Mouse (Mus musculus) brain, embryonic 14.5 days (tissue): ENCODE results near the gene Fam169b. TPM values are rescaled to one million over a fixed set of nuclear protein-coding genes. Genes with fewer than 3 reads are reported as not detected.

Experiments
- DNase-seq: peaks from one replicate; pipeline ENCODE4 v3.0.0-alpha.2; 2011; ENCODE audit warnings: low read depth
- CTCF ChIP-seq: fragments of 200-500 bp; IDR thresholded peaks from 2 replicates; pipeline ENCODE4 v1.5.1; 2012; ENCODE audit warnings: inconsistent platforms, mild to moderate bottlenecking, moderate library complexity, borderline replicate concordance; ENCODE audit not compliant: insufficient read depth, insufficient read length; ENCODE audit errors: extremely low read depth
- POLR2A ChIP-seq: fragments of 200-500 bp; IDR thresholded peaks from 2 replicates; pipeline ENCODE4 v1.6.1; 2012; ENCODE audit warnings: mild to moderate bottlenecking, inconsistent platforms, borderline replicate concordance; ENCODE audit not compliant: poor library complexity, insufficient read depth, insufficient read length, severe bottlenecking; ENCODE audit errors: extremely low read depth
- polyA plus RNA-seq: library from polyadenylated mRNA; depleted of rRNA; stranded (reverse); fragments of >200 nt; gene quantifications from 2 replicates; pipeline ENCODE4 v1.2.3, GENCODE M21; 2012

Gene Fam169b
- polyA plus RNA-seq, 1 experiment, result 0.10 TPM

- DNase-seq, result no peak
- no peak for TF ChIP-seq POLR2A
- no peak for TF ChIP-seq CTCF
Measured at GRCm38 (mm10) chr7:68293997-68294789, 20.6 kb downstream of the Fam169b start.

DNA sequence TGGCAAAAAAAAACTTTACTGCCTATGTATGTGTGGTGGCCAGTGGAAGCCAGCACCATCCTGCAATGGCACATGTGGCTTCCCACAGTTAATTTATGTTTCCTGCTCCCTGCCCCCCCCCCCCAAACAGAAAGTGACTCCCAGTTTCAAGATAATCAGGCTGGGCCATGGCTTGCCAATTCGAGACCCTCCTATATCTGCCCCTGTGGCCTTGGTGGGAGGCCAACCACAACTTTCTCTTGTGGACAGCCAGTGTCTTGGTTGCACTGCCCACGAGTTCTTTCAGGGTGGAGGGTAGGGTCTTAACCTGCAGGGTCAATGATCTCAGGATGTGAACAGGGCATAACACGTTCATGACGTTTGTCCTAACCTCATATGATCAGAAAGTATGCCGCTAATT lies 22.8 kb downstream of the Fam169b start:
- TF ChIP-seq CTCF (no peak), POLR2A (no peak)
- no peak for DNase-seq

DNA sequence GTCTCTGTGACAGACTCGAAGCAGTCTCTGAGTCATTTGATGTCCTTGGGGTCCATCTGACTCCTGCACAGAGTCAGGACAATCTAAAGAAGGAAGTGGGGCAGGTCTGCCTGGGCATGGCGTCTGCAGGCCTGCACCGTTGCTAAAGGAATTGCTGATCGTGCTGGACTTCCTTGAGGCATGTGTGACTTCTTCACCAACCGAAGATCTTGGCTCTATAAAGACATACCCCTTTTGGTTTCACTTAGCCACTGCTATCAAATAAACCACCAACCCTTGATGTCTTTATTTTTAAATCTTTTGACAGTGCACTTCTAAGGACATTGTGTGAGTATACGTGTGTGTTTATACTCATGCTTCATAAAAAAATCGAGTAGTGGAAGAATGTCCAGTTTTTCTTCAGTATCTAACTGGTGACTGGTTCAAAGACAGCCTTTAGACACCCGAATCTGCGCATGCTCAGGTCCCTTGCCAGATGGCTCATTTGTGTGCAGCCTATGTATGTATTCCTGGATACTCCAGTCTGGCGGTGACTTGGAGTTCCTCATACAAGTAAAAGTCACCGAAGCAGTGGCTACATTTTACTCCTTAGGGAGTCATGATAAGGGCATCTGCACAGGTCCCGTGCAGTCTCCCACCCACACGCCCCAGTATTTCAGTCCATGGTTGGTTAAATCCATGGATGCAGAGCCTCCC lies 24.9 kb downstream of the Fam169b start:
- DNase-seq, result no peak
- TF ChIP-seq CTCF (no peak), POLR2A (no peak)

DNA sequence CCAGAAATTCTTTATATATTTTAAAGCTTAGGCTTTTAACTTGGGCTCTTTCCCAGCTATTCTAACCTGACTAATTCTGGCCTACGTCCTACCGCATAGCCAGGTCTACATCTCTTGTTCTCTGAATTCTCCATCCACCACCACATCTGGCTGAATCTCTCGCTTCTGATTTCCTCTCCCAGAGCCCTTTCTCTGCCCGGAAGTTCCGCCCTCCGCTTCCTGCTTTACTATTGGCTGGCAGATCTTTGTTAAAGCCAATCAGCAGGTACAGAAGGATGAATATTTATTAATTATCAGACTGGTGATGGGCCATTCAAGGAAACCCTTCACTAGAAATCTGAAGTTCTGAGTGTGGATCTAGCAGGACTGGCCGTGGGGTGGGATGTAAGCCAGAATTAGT lies 27.5 kb downstream of the Fam169b start:
- TF ChIP-seq POLR2A, result no peak
- no peak for TF ChIP-seq CTCF
- DNase-seq, result no peak

DNA sequence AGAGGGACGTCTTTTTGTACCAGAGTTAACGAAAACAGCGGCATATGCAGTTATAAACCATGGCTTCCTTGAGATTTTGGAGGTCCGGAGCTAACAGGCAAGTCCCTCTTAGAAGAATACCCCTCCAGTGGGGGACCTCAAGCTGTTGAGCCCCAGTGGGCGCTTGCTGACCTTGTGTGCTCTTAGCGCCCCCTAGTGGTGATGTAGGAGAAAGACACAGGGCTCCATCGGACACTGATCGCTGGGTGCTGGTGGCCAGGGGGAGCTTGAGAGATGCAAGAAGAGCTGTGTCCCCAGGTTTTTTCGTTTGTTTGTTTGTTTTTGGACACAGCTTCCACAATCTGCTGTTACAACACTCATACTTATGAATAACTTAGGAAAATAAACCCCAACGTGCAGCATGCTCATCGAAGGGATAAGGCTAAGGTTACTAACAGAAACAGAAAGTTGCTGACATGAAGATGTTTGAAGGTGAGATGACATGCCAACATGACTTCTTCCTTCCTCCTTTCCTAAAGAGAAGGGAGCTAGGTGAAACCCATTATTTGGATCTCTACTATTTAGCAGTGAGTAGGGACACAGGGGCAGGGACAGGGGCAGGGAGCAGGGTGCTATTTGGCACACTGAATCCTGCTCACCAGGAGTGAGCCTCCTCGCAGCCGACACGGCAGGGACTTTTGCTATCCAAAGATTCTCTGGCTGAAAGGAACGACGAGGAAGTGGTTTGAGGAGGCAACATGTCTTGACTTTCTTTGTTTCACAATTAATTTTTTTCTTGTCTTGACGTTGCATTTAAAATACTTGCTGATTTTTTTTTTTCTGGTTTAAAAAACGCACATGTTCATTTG lies 29.2 kb downstream of the Fam169b start:
- TF ChIP-seq CTCF, result peak; percentile 95
- no peak for TF ChIP-seq POLR2A
- DNase-seq, result peak; percentile 89

- TF ChIP-seq POLR2A (no peak), CTCF (no peak)
- no peak for DNase-seq
Measured at GRCm38 (mm10) chr7:68303685-68304084, 30.0 kb downstream of the Fam169b start.

GRCm38 (mm10) chr7:68305781-68306575 lies 32.3 kb downstream of the Fam169b start:
- no peak for DNase-seq
- TF ChIP-seq POLR2A, result no peak
- no peak for TF ChIP-seq CTCF

- TF ChIP-seq POLR2A (no peak), CTCF (no peak)
- DNase-seq, result no peak
Measured at GRCm38 (mm10) chr7:68306756-68307155, 33.1 kb downstream of the Fam169b start.

- DNase-seq, result no peak
Measured at GRCm38 (mm10) chr7:68311469-68311868, 37.8 kb downstream of the Fam169b start.

DNA sequence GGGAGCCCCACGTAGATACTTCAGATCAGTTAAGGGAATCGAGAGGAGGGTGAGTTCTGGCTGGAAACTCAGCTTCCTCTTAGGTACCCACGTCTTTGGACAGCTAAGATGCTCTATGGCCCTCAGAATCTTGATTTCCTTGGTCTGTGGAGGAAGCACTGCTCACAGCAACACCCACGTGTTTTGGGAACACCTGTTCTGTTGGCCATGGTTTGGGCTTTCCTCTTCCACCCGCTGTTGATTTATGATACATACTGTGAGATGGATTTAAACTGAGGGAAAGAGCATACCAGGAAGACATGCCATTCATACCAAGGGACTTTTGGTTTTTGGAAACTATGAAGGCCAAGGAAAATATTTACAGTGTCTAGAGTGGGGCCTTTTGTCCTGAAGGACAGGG lies 38.8 kb downstream of the Fam169b start:
- TF ChIP-seq CTCF, result no peak
- TF ChIP-seq POLR2A, result no peak
- no peak for DNase-seq

More at GRCm38 (mm10) chr7:68311469-68311868, 37.8 kb downstream of the Fam169b start:
- no peak for TF ChIP-seq CTCF
- TF ChIP-seq POLR2A, result no peak
